Mouse (Mus musculus) fat pad, adult 2 months (tissue): ENCODE data around the gene Pigb.
A peak's percentile ranks its signal among the peaks of the same experiment; 100 is the strongest.

Experiments used
- DNase-seq: peaks from one replicate; pipeline ENCODE4 v3.0.0-alpha.2; 2011; ENCODE audit warnings: low read depth, low spot score; ENCODE audit errors: extremely low read depth

Gene Pigb

GRCm38 (mm10) chr9:72996806-72997205 is 43.4 kb downstream of the Pigb start:
- no peak for DNase-seq

GRCm38 (mm10) chr9:72996167-72996566 is 44.0 kb downstream of the Pigb start:
- DNase-seq: no peak

- no peak for DNase-seq
These were observed 47.6 kb downstream of the Pigb start for GRCm38 (mm10) chr9:72992576-72992975.

- DNase-seq: no peak
These were observed 48.8 kb downstream of the Pigb start for GRCm38 (mm10) chr9:72991420-72991819.

GRCm38 (mm10) chr9:72988706-72989105 is 51.5 kb downstream of the Pigb start:
- no peak for DNase-seq

GRCm38 (mm10) chr9:72987703-72988102 is 52.5 kb downstream of the Pigb start:
- DNase-seq: no peak

GRCm38 (mm10) chr9:72985250-72986220 is 54.6 kb downstream of the Pigb start, which contains the start of the genes Ccpg1os and Ccpg1:
TSS of gene Ccpg1os (minus strand) at chr9:72985382.
TSS of gene Ccpg1 (plus strand) at chr9:72985429.
- peak; percentile 85 for DNase-seq

GRCm38 (mm10) chr9:72983066-72983465 is 57.1 kb downstream of the Pigb start:
- DNase-seq: no peak

- DNase-seq: no peak
These were observed 64.9 kb downstream of the Pigb start for GRCm38 (mm10) chr9:72975242-72975641.

GRCm38 (mm10) chr9:72974734-72975133 is 65.4 kb downstream of the Pigb start:
- DNase-seq: no peak

- no peak for DNase-seq
These were observed 67.2 kb downstream of the Pigb start for GRCm38 (mm10) chr9:72972984-72973383.

- no peak for DNase-seq
These were observed 67.7 kb downstream of the Pigb start for GRCm38 (mm10) chr9:72972435-72972834.

- DNase-seq: no peak
These were observed 70.3 kb downstream of the Pigb start for GRCm38 (mm10) chr9:72969874-72970273.

- peak; percentile 37 for DNase-seq
These were observed 71.7 kb downstream of the Pigb start for GRCm38 (mm10) chr9:72968349-72969061.

GRCm38 (mm10) chr9:72961959-72962358 is 78.2 kb downstream of the Pigb start:
- no peak for DNase-seq

GRCm38 (mm10) chr9:72961346-72961745 is 78.8 kb downstream of the Pigb start:
- DNase-seq: no peak

GRCm38 (mm10) chr9:72958521-72959450 is 81.4 kb downstream of the Pigb start, which contains the start of the genes Dyx1c1 and Gm44503:
TSS of gene Dyx1c1 (plus strand) at chr9:72958785.
TSS of gene Gm44503 (plus strand) at chr9:72958852.
- no peak for DNase-seq
